Mouse (Mus musculus) liver, postnatal 0 days (tissue): ENCODE measurements around the gene A030005K14Rik. TPM values are rescaled to one million over a fixed set of nuclear protein-coding genes. Genes with fewer than 3 reads are reported as not detected.

Experiments
- ATAC-seq: fragments of 200-750 bp; cut with Nextera tagmentation; 2 replicates; pipeline ENCODE4 v1.8.0; 2017; ENCODE audit warnings: mild to moderate bottlenecking, moderate library complexity
- DNase-seq: peaks from one replicate; pipeline ENCODE4 v3.0.0-alpha.2; 2016
- H3K27ac ChIP-seq: fragments of 300-500 bp; sonication (generic); 2 replicates; pipeline ENCODE4 v1.5.1; 2014; ENCODE audit warnings: antibody characterized with exemption, moderate library complexity, mild to moderate bottlenecking, low read depth
- H3K27me3 ChIP-seq: fragments of 300-500 bp; sonication (generic); 2 replicates; pipeline ENCODE4 v1.6.1; 2014; ENCODE audit warnings: low read length, control low read depth, mixed read lengths; ENCODE audit not compliant: insufficient read depth
- H3K36me3 ChIP-seq: fragments of 300-500 bp; sonication (generic); replicated peaks from 2 replicates; pipeline ENCODE4 v1.6.1; 2014; ENCODE audit warnings: mild to moderate bottlenecking, control low read depth, low read length, moderate library complexity, mixed read lengths; ENCODE audit not compliant: insufficient read depth
- H3K4me1 ChIP-seq: fragments of 300-500 bp; sonication (generic); 2 replicates; pipeline ENCODE4 v1.6.1; 2014; ENCODE audit warnings: antibody characterized with exemption, mild to moderate bottlenecking, control low read depth; ENCODE audit not compliant: insufficient read depth
- H3K4me2 ChIP-seq: fragments of 300-500 bp; sonication (generic); 2 replicates; pipeline ENCODE4 v1.6.1; 2014; ENCODE audit warnings: low read depth, mild to moderate bottlenecking, low read length, moderate library complexity, mixed read lengths
- H3K4me3 ChIP-seq: fragments of 300-500 bp; sonication (generic); 2 replicates; pipeline ENCODE4 v1.5.1; 2014; ENCODE audit warnings: low read depth, low read length
- H3K9ac ChIP-seq: fragments of 300-500 bp; sonication (generic); replicated peaks from 2 replicates; pipeline ENCODE4 v1.6.1; 2014; ENCODE audit warnings: mild to moderate bottlenecking, moderate library complexity
- H3K9me3 ChIP-seq: fragments of 300-500 bp; sonication (generic); 2 replicates; pipeline ENCODE4 v1.6.1; 2016; ENCODE audit warnings: mild to moderate bottlenecking, control low read depth, low read length, mixed read lengths
- CTCF ChIP-seq: sonication (generic); IDR thresholded peaks from 2 replicates; pipeline ENCODE4 v1.5.1; 2016; ENCODE audit warnings: antibody characterized with exemption, low read depth
- EP300 ChIP-seq: IDR thresholded peaks from 2 replicates; pipeline ENCODE4 v1.6.1; 2016; ENCODE audit warnings: antibody characterized with exemption, low read depth, mild to moderate bottlenecking
- WGBS: fragments of 180-500 bp; shearing (Covaris S2); extraction: QIAGEN DNeasy Blood & Tissue Kit; methylation state at CpG from one replicate; pipeline ENCODE4 v1.1.7; 2014; ENCODE audit not compliant: insufficient replicate concordance; 5-methylcytosine and 5-hydroxymethylcytosine counted together
- polyA plus RNA-seq: library from polyadenylated mRNA; unstranded; fragments of >200 nt; fragmentation: Nextera tagmentation; extraction: Ambion mirVana; gene quantifications from 2 replicates; pipeline ENCODE4 v1.2.1, GENCODE M21; 2015

The A030005K14Rik gene
- polyA plus RNA-seq, 1 experiment from 2014 or later, result not detected

DNA sequence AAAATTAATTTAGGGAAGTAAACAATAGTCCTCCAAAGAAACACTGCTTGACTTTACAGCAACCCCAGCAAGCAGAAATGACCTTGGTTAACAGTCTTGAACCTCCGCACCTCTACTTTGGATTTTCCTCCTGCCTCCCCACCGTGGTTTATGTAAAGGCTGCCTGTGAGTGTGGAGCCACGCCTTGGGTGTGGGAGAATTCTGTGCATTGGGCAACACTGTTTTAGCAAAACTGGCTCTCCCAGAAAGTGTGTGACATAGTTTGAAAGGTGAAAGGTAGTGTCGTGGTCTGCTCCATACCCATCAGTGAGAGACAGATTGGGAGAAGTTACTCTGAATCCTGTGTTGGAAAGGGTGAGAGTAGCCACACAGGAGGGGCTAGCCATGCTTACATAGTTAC, 20.1 kb downstream of the A030005K14Rik start:
- no peaks in the 10 kb centered on the region for H3K9me3 ChIP-seq
- no peaks in the 10 kb centered on the region for H3K36me3 ChIP-seq
- WGBS, result 60% methylated on average over 4 of the region's 4 CpGs
- H3K4me3 ChIP-seq, result no peak overlapping the region
- ATAC-seq (no peak), DNase-seq (no peak)
- H3K27ac ChIP-seq, result no peak overlapping the region
- H3K27me3 ChIP-seq, result no peaks in the 10 kb centered on the region
- H3K4me1 ChIP-seq, result 0 out of 2 replicates have a peak, but pooled peaks cover 2% of the 10 kb centered on the region
- H3K9ac ChIP-seq, result no peak overlapping the region
- TF ChIP-seq EP300 (no peak), CTCF (no peak)
- H3K4me2 ChIP-seq, result no peak overlapping the region

DNA sequence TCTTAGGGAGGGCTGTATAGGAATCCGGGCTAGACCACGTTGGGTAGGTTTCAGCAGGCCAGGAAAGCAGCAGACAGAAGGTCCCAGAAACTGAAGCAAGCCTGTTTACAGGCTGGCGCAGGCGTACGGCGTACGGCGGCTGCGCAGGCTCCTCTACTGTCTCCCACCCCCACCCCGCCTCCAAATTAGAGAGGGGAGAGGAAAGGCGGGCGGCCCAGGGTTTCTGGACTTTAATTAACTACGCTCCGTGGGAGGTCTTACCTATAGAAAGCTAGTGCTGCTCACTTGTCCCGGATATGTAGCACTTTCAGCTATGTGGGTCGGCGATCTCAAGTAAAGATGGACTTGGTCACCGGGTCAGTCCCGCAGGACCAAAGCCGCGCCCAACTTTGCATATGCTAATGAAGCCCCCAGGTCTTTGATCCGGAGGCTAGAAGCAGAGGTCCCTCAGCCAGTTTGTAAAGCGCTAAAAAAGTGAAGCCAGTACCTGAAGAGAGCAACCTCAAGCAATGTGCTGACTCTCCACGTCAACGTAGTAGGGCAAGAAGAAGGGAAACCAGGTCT, 21.0 kb downstream of the A030005K14Rik start, which contains the start of gene Slc19a3:
Gene Slc19a3 (minus strand): TSS at position 340 of the 564 bp plus-strand sequence.
- WGBS, result 2% methylated on average over 25 of the region's 25 CpGs
- Histone ChIP-seq H3K4me2 (peak within 1 kb of the TSS; percentile 68), H3K27me3 (no peaks in the 10 kb centered on the region), H3K36me3 (no peaks in the 10 kb centered on the region), H3K9ac (peak within 1 kb of the TSS; percentile 36; the same call in 1 of the 2 replicates), H3K4me1 (0 out of 2 replicates have a peak, but pooled peaks cover 2% of the 10 kb centered on the region), H3K27ac (no peak within 1 kb of the TSS), H3K4me3 (peak within 1 kb of the TSS; percentile 39), H3K9me3 (no peaks in the 10 kb centered on the region)
- peak; percentile 20 for DNase-seq
- no peak; the same call in 1 of the 2 replicates for ATAC-seq
- TF ChIP-seq EP300 (no peak), CTCF (no peak)

DNA sequence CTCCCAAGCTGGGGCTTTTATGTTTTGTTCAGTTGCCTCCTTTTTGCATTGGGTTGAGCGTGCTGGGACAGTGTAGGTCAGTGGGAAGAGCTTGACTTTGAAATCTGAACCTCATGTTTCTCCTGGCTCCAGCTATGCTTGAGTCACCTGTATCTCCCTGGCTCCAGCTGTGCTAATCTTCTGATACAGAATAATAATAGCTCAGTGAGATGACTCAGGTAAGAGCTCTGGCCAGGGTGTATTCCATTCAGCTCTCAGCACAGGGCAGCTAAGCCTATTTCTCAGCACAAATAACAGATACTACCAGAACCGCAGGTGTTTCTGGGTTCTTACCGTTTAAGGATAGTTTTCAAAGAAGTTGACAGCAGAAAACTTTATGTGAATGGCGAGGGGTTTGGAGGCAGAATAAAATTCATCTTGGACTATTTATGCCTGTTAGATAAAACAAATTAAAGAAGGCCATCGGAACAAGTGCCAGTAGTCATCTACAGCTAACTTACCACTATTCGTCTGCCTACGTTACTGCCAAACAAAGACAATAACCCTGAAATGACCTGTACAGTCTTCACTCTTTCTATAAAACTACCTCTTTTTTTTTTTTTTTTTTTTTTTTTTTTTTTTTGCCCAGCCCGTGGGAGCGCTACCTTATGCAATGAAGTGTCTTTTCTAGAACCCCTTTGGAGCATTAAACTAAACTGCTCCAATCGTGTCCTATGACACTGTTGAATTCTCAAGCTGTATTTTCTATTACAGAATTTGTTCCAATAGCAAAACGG, 22.1 kb downstream of the A030005K14Rik start:
- Histone ChIP-seq H3K4me2 (no peak overlapping the region), H3K4me1 (0 out of 2 replicates have a peak, but pooled peaks cover 2% of the 10 kb centered on the region), H3K36me3 (no peaks in the 10 kb centered on the region), H3K4me3 (no peak overlapping the region), H3K27ac (no peak overlapping the region), H3K9me3 (no peaks in the 10 kb centered on the region), H3K9ac (no peak overlapping the region), H3K27me3 (no peaks in the 10 kb centered on the region)
- WGBS, result 74% methylated on average over 11 of the region's 11 CpGs
- TF ChIP-seq EP300 (no peak), CTCF (no peak)
- ATAC-seq (no peak), DNase-seq (no peak)

DNA sequence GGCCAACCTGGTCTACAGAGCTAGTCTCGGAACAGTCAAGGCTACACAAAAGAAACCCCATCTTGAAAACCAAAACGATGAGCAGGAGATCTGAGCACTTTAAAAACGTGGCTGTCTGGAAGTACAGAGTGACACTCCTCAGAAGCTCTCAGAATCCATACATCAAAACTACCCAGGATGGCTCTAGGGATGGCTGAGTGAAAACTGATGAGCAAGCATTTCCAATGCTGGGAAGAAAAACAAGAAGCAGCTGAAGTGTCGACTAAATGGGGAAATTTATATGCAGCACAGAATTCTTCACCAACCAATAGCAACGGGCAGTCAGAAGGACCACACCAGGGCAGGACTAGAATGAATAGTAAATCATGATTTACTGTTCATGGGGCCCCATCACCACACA, 24.7 kb downstream of the A030005K14Rik start:
- TF ChIP-seq EP300 (no peak), CTCF (no peak)
- Histone ChIP-seq H3K9ac (no peak overlapping the region), H3K9me3 (no peaks in the 10 kb centered on the region), H3K4me1 (0 out of 2 replicates have a peak, but pooled peaks cover 2% of the 10 kb centered on the region), H3K4me2 (no peak overlapping the region), H3K27ac (no peak overlapping the region), H3K36me3 (no peaks in the 10 kb centered on the region), H3K4me3 (no peak overlapping the region), H3K27me3 (no peaks in the 10 kb centered on the region)
- WGBS, result 64% methylated on average over 5 of the region's 5 CpGs
- no peak for ATAC-seq
- no peak for DNase-seq

DNA sequence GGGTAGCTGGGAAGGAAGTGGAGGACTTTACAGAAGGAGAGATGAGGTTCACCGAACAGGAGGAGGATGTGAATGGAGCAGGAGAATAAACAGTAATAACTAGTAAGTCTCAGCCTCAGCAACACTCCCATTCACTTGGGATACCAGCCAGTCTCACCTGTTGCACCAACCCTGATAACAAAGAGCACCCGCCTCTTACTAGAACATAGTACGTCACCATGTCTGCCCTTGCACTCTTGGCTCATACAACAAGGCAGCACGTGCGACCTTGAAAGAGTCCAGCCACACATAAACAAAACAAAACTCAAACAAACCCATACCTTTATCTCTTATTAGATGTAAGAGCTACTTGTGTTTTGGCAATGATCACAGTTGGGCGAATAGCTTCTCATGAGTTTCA, 26.7 kb downstream of the A030005K14Rik start:
- ATAC-seq, result peak; percentile 58
- no peak overlapping the region for H3K9ac ChIP-seq

DNA sequence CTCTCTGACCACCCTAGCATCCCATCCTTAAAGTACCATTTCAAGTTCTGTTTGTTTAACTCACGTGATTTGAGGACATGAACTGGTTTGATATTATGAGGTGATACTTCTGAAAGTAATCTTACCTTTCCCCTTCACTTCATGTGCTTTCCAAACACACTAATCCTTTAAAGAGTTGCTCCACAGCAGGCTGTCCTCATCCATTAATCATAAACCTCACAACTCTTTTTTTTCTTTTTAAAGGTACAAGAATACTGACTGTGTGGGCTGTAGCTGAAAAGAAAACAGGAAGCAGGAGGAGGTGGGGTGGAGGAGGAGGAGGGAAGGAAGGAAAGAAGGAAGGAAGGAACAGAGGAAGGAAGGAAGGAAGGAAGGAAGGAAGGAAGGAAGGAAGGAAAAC, 27.2 kb downstream of the A030005K14Rik start:
- ATAC-seq (no peak), DNase-seq (no peak)
- H3K4me3 ChIP-seq, result no peak overlapping the region
- TF ChIP-seq CTCF (no peak), EP300 (no peak)
- no peak overlapping the region for H3K27ac ChIP-seq
- no peak overlapping the region for H3K9ac ChIP-seq
- no peaks in the 10 kb centered on the region for H3K36me3 ChIP-seq
- H3K4me2 ChIP-seq, result no peak overlapping the region
- no peaks in the 10 kb centered on the region for H3K9me3 ChIP-seq
- no peaks in the 10 kb centered on the region for H3K4me1 ChIP-seq
- WGBS, result 49% methylated on average over 1 of the region's 1 CpGs
- H3K27me3 ChIP-seq, result no peaks in the 10 kb centered on the region

More for the DNA sequence above, 26.7 kb downstream of the A030005K14Rik start:
- no peaks in the 10 kb centered on the region for H3K4me1 ChIP-seq
- no peaks in the 10 kb centered on the region for H3K36me3 ChIP-seq
- DNase-seq, result no peak
- H3K9me3 ChIP-seq, result no peaks in the 10 kb centered on the region
- H3K27ac ChIP-seq, result no peak overlapping the region
- 78% methylated on average over 6 of the region's 6 CpGs for WGBS
- no peak for TF ChIP-seq EP300
- no peak for TF ChIP-seq CTCF
- H3K27me3 ChIP-seq, result no peaks in the 10 kb centered on the region
- H3K4me2 ChIP-seq, result no peak overlapping the region
- no peak overlapping the region for H3K4me3 ChIP-seq
